ENCODE assay signal across 18 mouse cellular contexts in the genomic region with DNA sequence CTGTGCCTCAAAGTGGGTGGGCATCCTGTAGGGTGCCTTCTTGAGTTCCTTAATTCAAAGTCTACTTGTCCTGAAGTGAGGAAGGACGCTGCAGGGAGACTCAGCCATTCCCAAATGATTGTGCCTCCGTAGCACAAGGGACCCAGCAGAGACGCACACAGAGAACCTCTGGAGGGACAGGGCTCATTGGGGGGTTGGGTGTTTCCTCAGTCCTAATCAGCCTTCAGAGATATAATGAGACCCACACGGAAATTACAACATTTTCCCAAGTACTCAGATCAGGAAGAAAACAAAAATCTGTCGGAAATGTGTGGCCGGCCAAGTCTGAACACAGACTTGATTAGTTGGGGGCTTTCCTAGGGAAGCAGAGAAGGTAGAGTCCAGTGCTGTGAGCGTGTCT.
DNase-seq lines count a peak whose midpoint lies in the region; ATAC-seq and TF ChIP-seq lines count a peak whose summit lies in the region.
"Had no signal": no experiment of that assay in that cellular context is flagged by ENCODE, and none has a peak within 500 bp of the region (broad histone marks: within the 10 kb centered on the region; RNA-seq: fewer than 3 reads in every experiment).

No protein-coding gene starts in this region.

- TF ChIP-seq EP300 in liver, postnatal 0 days (IDR thresholded peaks at IDR 0.05; ENCODE audit: low read depth), result no peak

- peak overlapping the region; percentile 22; the same call in 1 of the 2 replicates for H3K4me2 ChIP-seq in heart, embryonic 14.5 days (ENCODE audit: low read length)
- H3K4me2 ChIP-seq in liver, postnatal 0 days (ENCODE audit: low read depth, low read length), result no peak overlapping the region
- H3K4me2 ChIP-seq in embryonic facial prominence, embryonic 15.5 days (replicated peaks), result peak overlapping the region; percentile 8; the same call in 1 of the 2 replicates
- peak overlapping the region; percentile 23; the same call in 1 of the 2 replicates for H3K4me2 ChIP-seq in limb, embryonic 13.5 days (replicated peaks)
- H3K4me2 ChIP-seq: hindbrain, embryonic 15.5 days; liver, embryonic 13.5 days; midbrain, embryonic 12.5 days; neural tube, embryonic 15.5 days had no signal

- H3K27me3 ChIP-seq in heart, embryonic 14.5 days (ENCODE audit: control insufficient read depth, insufficient read depth, low read length), result no peaks in the 10 kb centered on the region
- no peaks in the 10 kb centered on the region for H3K27me3 ChIP-seq in liver, postnatal 0 days (ENCODE audit: insufficient read depth, low read length)
- no peaks in the 10 kb centered on the region for H3K27me3 ChIP-seq in embryonic facial prominence, embryonic 15.5 days
- H3K27me3 ChIP-seq in limb, embryonic 13.5 days, result no peaks in the 10 kb centered on the region
- H3K27me3 ChIP-seq: hindbrain, embryonic 15.5 days; liver, embryonic 13.5 days; midbrain, embryonic 12.5 days; neural tube, embryonic 15.5 days had no signal

- no peaks in the 10 kb centered on the region for H3K9me3 ChIP-seq in heart, embryonic 14.5 days (ENCODE audit: control insufficient read depth, low read length)
- no peaks in the 10 kb centered on the region for H3K9me3 ChIP-seq in liver, postnatal 0 days (ENCODE audit: low read length)
- H3K9me3 ChIP-seq in embryonic facial prominence, embryonic 15.5 days (replicated peaks), result no peaks in the 10 kb centered on the region
- no peaks in the 10 kb centered on the region for H3K9me3 ChIP-seq in limb, embryonic 13.5 days
- H3K9me3 ChIP-seq: hindbrain, embryonic 15.5 days; liver, embryonic 13.5 days; midbrain, embryonic 12.5 days; neural tube, embryonic 15.5 days had no signal

- intact Hi-C loops in heart, postnatal 10 days (cut with DNase I), result loop anchor here (5.0 kb wide), 1 partner anchor 33 kb away; no protein-coding TSS in a partner anchor

- H3K27ac ChIP-seq in heart, embryonic 14.5 days (replicated peaks in 1 of 2; ENCODE audit: control insufficient read depth in 1 of 2, insufficient read depth in 1 of 2, low read depth in 2 of 2, low read length in 2 of 2), result peak overlapping the region; percentile 10 to 49; a peak in 2 of 4 replicates
- H3K27ac ChIP-seq in liver, postnatal 0 days (ENCODE audit: low read depth), result no peak overlapping the region
- H3K27ac ChIP-seq in embryonic facial prominence, embryonic 15.5 days (replicated peaks), result peak overlapping the region; percentile 71
- H3K27ac ChIP-seq in limb, embryonic 13.5 days, result peak overlapping the region; percentile 23; the same call in 1 of the 2 replicates
- H3K27ac ChIP-seq: hindbrain, embryonic 15.5 days; layer of hippocampus, adult 2 months; liver, embryonic 13.5 days; midbrain, embryonic 12.5 days; neural tube, embryonic 15.5 days had no signal

- no peak overlapping the region for H3K4me3 ChIP-seq in heart, embryonic 14.5 days (ENCODE audit: control insufficient read depth in 1 of 2, insufficient read depth in 1 of 2, low read depth in 1 of 2, low read length in 2 of 2)
- no peak overlapping the region for H3K4me3 ChIP-seq in liver, postnatal 0 days (ENCODE audit: low read depth, low read length)
- H3K4me3 ChIP-seq in embryonic facial prominence, embryonic 15.5 days (replicated peaks), result no peak overlapping the region
- H3K4me3 ChIP-seq in limb, embryonic 13.5 days, result no peak overlapping the region
- H3K4me3 ChIP-seq: hindbrain, embryonic 15.5 days; layer of hippocampus, adult 2 months; liver, embryonic 13.5 days; midbrain, embryonic 12.5 days; neural tube, embryonic 15.5 days had no signal

- WGBS in heart, embryonic 14.5 days, result 50% methylated on average over 7 of the region's 7 CpGs
- 67% methylated on average over 7 of the region's 7 CpGs for WGBS in liver, postnatal 0 days (ENCODE audit: insufficient replicate concordance)
- WGBS in embryonic facial prominence, embryonic 15.5 days, result 37% methylated on average over 7 of the region's 7 CpGs
- WGBS in limb, embryonic 13.5 days, result 39% methylated on average over 7 of the region's 7 CpGs

- TF ChIP-seq CTCF in liver, postnatal 0 days (IDR thresholded peaks at IDR 0.05; ENCODE audit: low read depth), result no peak

- H3K9ac ChIP-seq in heart, embryonic 14.5 days (ENCODE audit: low read length), result no peak overlapping the region
- no peak overlapping the region for H3K9ac ChIP-seq in liver, postnatal 0 days (replicated peaks)
- H3K9ac ChIP-seq in embryonic facial prominence, embryonic 15.5 days, result no peak overlapping the region
- H3K9ac ChIP-seq in limb, embryonic 13.5 days, result no peak overlapping the region
- H3K9ac ChIP-seq: hindbrain, embryonic 15.5 days; liver, embryonic 13.5 days; midbrain, embryonic 12.5 days; neural tube, embryonic 15.5 days had no signal

- H3K36me3 ChIP-seq in heart, embryonic 14.5 days (ENCODE audit: control insufficient read depth, insufficient read depth, low read length), result no peaks in the 10 kb centered on the region
- H3K36me3 ChIP-seq in liver, postnatal 0 days (replicated peaks; ENCODE audit: insufficient read depth, low read length), result no peaks in the 10 kb centered on the region
- H3K36me3 ChIP-seq in embryonic facial prominence, embryonic 15.5 days, result no peaks in the 10 kb centered on the region
- H3K36me3 ChIP-seq in limb, embryonic 13.5 days, result no peaks in the 10 kb centered on the region
- H3K36me3 ChIP-seq: hindbrain, embryonic 15.5 days; liver, embryonic 13.5 days; midbrain, embryonic 12.5 days; neural tube, embryonic 15.5 days had no signal

- no peak for DNase-seq in heart, postnatal 10 days
- DNase-seq in liver, postnatal 0 days, result no peak
- DNase-seq in liver, result no peak
- DNase-seq in right cerebral cortex, adult 18-20 months, result no peak
- DNase-seq: adrenal gland, postnatal 10 days; cerebellum, adult 9-11 months; embryo, embryonic 11 days; kidney, adult 11 months; liver, embryonic 13.5 days; lung, postnatal 4 days had no signal

- ATAC-seq in heart, embryonic 14.5 days (ENCODE audit: insufficient number of reproducible peaks, insufficient read depth, low FRiP score, low read depth), result no peak
- peak; percentile 28; the same call in 1 of the 2 replicates for ATAC-seq in liver, postnatal 0 days
- no peak for ATAC-seq in embryonic facial prominence, embryonic 15.5 days (ENCODE audit: insufficient number of reproducible peaks, low FRiP score, low TSS enrichment, low read depth)
- ATAC-seq in limb, embryonic 13.5 days (ENCODE audit: low FRiP score, low read depth), result no peak
- ATAC-seq: CD4-positive, CD25-positive, alpha-beta regulatory T cell, adult 4 months had no signal

- peaks cover 8 to 21% of the 10 kb centered on the region in 2 experiments; a peak in 3 of 4 replicates for H3K4me1 ChIP-seq in heart, embryonic 14.5 days (ENCODE audit: control insufficient read depth in 2 of 2, insufficient read depth in 2 of 2, low read length in 2 of 2)
- no peaks in the 10 kb centered on the region for H3K4me1 ChIP-seq in liver, postnatal 0 days (ENCODE audit: insufficient read depth)
- H3K4me1 ChIP-seq in embryonic facial prominence, embryonic 15.5 days, result peaks cover 43% of the 10 kb centered on the region
- peaks cover 60% of the 10 kb centered on the region for H3K4me1 ChIP-seq in limb, embryonic 13.5 days
